Mouse (Mus musculus) liver, embryonic 18 days (tissue): ENCODE data around the gene Dcxr. TPM values are rescaled to one million over a fixed set of nuclear protein-coding genes. Genes with fewer than 3 reads are reported as not detected.

Source experiments
- polyA plus RNA-seq: library from polyadenylated mRNA; depleted of rRNA; stranded (reverse); fragments of >200 nt; gene quantifications from 2 replicates; pipeline ENCODE4 v1.2.3, GENCODE M21; 2012; rRNA removed

The Dcxr gene
- 42.2 and 46.5 TPM in 2 replicates for polyA plus RNA-seq

GRCm38 (mm10) chr11:120727169-120727527 lies at the start of gene Dcxr:
TSS of gene Dcxr (minus strand) at chr11:120727281.

GRCm38 (mm10) chr11:120762672-120763041 lies 35.6 kb upstream of the Dcxr start, which contains the start of gene Hmga1b:
TSS of gene Hmga1b (plus strand) at chr11:120762794.

GRCm38 (mm10) chr11:120731858-120732680 lies 5.0 kb upstream of the Dcxr start, which contains the start of gene Cbr2:
TSS of gene Cbr2 (minus strand) at chr11:120732114.

GRCm38 (mm10) chr11:120721124-120722066 lies 5.7 kb downstream of the Dcxr start, which contains the start of gene Rac3:
TSS of gene Rac3 (plus strand) at chr11:120721470.

GRCm38 (mm10) chr11:120713580-120714518 lies 13.2 kb downstream of the Dcxr start, which contains the start of the genes Cenpx and Lrrc45:
TSS of gene Cenpx (minus strand) at chr11:120713738.
TSS of gene Lrrc45 (plus strand) at chr11:120713925.

Other genes with a start within 250 kb of the Dcxr start
- gene Mrpl12, start 242.7 kb downstream of the Dcxr start, polyA plus RNA-seq = 72.1 and 77.6 TPM in 2 replicates
- 30.6 and 30.7 TPM in 2 replicates for gene Slc25a10, start 235.4 kb downstream of the Dcxr start, polyA plus RNA-seq
- gene Gcgr, start 196.6 kb downstream of the Dcxr start, polyA plus RNA-seq = 49.1 and 58.0 TPM in 2 replicates
- 41.8 and 45.5 TPM in 2 replicates for gene Mcrip1, start 177.6 kb downstream of the Dcxr start, polyA plus RNA-seq
- not detected in 2 replicates for gene Ppp1r27, start 176.1 kb downstream of the Dcxr start, polyA plus RNA-seq
- 432 and 494 TPM in 2 replicates for gene P4hb, start 154.0 kb downstream of the Dcxr start, polyA plus RNA-seq
- gene Arhgdia, start 145.7 kb downstream of the Dcxr start, polyA plus RNA-seq = 142 and 152 TPM in 2 replicates
- gene Alyref, start 128.9 kb downstream of the Dcxr start, polyA plus RNA-seq = 49.6 and 60.6 TPM in 2 replicates
- 34.4 and 36.3 TPM in 2 replicates for gene Anapc11, start 128.9 kb downstream of the Dcxr start, polyA plus RNA-seq
- 4.7 TPM in 2 replicates for gene Npb, start 118.8 kb downstream of the Dcxr start, polyA plus RNA-seq
- 389 and 419 TPM in 2 replicates for gene Pcyt2, start 109.3 kb downstream of the Dcxr start, polyA plus RNA-seq
- 30.4 and 32.8 TPM in 2 replicates for gene Sirt7, start 102.0 kb downstream of the Dcxr start, polyA plus RNA-seq
- 28.0 and 31.0 TPM in 2 replicates for gene Mafg, start 93.7 kb downstream of the Dcxr start, polyA plus RNA-seq
- 6.9 and 7.8 TPM in 2 replicates for gene Pycr1, start 83.5 kb downstream of the Dcxr start, polyA plus RNA-seq
- 0.19 and 0.43 TPM in 2 replicates for gene Myadml2, start 79.1 kb downstream of the Dcxr start, polyA plus RNA-seq
- 0.25 and 0.26 TPM in 2 replicates for gene Notum, start 66.1 kb downstream of the Dcxr start, polyA plus RNA-seq
- gene Aspscr1, start 54.3 kb downstream of the Dcxr start, polyA plus RNA-seq = 23.8 and 25.4 TPM in 2 replicates
- 54.1 and 60.7 TPM in 2 replicates for gene Cenpx, start 13.5 kb downstream of the Dcxr start, polyA plus RNA-seq
- 7.4 and 8.9 TPM in 2 replicates for gene Lrrc45, start 13.4 kb downstream of the Dcxr start, polyA plus RNA-seq
- 1.2 and 1.7 TPM in 2 replicates for gene Rac3, start 5.8 kb downstream of the Dcxr start, polyA plus RNA-seq
- 0.03 and 0.24 TPM in 2 replicates for gene Cbr2, start 4.8 kb upstream of the Dcxr start, polyA plus RNA-seq
- gene Hmga1b, start 35.5 kb upstream of the Dcxr start, polyA plus RNA-seq = 1.1 TPM in 2 replicates
- 5.5 and 6.7 TPM in 2 replicates for gene Rfng, start 56.9 kb upstream of the Dcxr start, polyA plus RNA-seq
- gene Gps1, start 57.0 kb upstream of the Dcxr start, polyA plus RNA-seq = 49.2 and 50.9 TPM in 2 replicates
- gene Dus1l, start 69.1 kb upstream of the Dcxr start, polyA plus RNA-seq = 25.6 and 27.9 TPM in 2 replicates
- 99.0 and 126 TPM in 2 replicates for gene Fasn, start 97.3 kb upstream of the Dcxr start, polyA plus RNA-seq
- gene Ccdc57, start 205.6 kb upstream of the Dcxr start, polyA plus RNA-seq = 1.3 and 1.6 TPM in 2 replicates
- 22.8 and 24.2 TPM in 2 replicates for gene Slc16a3, start 221.2 kb upstream of the Dcxr start, polyA plus RNA-seq